Mouse (Mus musculus) cerebellum, postnatal 10 days (tissue): ENCODE measurements at regions not wholly inside any gene's neighbourhood (a gene's known extent, or its start where the extent isn't known, plus 50 kb on each side); places are given as distances from the start of the nearest gene placed in this dataset.
"Not testable (repeated sequence)": the region's sequence is repeated elsewhere in the genome, so short reads cannot be mapped to it uniquely, and the experiment has no call there.

ENCODE experiments used
- DNase-seq, 2 experiments: peaks; one replicate each; pipeline ENCODE4 v3.0.0; 2021; ENCODE audit warnings: mixed read lengths in 2 of 2

- no peak for DNase-seq
Observed at GRCm38 (mm10) chr3:16130385-16130784, 124.1 kb upstream of the Gm5150 start.

DNA sequence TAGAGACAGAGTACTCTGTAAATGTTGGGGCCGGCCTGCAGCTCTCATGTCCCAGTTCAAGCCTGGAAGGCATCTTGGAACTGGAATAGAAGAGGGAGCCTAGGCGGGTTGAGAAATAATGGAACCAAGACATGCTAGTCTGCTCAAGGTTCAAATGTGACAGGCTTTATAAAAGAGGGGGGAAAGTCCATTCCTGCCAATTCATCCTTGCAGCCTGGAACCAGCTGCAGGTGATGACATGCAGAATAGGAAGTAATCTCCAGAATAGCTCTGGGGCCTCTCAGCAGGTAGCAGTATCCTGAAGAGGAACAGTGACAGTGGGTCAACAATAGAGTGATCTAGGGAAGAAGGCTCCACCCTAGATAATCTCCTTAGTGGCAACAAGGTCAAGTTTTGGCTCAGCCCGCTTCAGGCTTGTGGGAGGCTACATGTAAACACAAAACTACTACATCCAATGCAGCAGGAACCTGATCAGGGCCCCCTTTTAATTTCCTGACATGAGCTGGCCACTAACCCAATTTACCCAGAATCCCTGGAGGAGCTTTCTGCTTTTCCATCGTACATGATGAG, 119.2 kb upstream of the Gm5150 start:
- DNase-seq: not testable (repeated sequence)

- DNase-seq: no peak
Observed at GRCm38 (mm10) chr3:16115944-16116343, 109.7 kb upstream of the Gm5150 start.

DNA sequence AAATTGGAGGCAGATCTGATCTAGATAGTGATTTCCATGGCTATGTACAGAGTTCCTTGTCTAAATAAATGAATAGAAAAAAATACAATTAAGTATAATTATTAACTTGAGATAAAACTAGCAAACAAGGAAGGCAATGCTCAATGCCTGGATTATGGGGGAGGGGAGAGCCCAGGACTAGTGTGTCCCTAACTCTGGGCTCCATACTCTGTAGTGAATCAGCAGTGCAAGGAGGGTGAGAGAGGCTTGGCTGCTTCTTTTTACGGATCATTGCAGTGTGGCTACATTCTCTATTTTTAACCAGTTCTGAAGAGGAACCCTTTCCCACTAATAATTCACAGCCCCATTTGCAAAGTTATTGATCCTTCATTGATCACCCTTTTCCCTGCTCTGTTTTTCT, 101.3 kb upstream of the Gm5150 start:
- DNase-seq: no peak

DNA sequence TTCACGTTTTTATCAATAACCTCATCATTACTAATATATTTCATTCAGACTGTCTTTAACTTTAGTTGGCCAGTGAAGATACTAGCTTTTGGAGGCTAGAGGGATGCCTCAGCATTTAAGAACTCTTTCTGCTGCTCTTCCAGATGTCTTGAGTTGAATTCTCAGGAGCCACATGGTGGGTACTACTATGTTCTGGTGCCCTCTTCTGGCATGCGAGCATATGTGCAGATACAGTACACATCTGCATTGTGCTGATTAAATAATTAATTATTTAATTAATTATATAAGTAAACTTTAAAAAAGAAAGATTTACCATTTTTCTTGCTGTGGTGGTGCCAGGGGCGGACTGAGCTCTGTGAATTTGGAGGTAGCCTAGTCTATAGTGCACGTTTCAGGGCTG, 98.8 kb upstream of the Gm5150 start:
- DNase-seq: no peak

DNA sequence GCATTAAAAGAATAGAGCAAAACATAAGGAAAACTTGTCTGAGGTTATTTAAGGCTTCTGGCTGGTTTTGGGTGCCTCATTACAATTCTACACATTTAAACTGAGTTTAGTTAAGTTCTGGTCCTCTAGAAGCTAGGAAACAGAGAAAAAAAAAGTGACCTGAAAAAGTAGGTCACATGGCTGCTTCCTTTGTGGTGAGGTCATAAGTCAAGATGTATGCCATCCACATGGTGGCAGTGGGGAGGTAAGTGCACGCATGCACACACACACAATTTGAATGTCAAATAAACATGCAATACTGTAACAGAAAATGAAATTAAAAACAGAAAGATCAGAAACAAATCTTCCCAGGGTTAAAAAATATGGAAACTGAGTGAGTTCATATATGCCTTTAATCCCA, 96.9 kb upstream of the Gm5150 start:
- no peak for DNase-seq

DNA sequence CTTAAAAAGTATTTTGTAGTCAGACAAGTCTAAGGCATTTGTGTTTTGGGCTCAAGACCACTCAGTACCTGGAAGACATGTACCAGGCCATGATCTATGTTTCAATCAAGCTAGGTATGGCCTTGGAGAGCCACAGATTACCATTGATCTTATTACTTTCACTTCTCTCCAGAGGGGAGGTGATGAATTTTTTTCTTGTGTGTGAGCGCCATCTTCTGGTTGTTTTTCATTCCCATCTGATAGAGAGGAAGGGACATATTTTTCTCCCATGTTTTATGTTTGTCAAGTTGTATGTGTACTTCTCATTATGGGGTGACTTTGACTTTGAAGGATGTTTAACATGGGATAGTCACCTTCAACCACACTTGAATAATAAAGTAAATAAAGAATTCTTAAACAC, 80.3 kb upstream of the Gm5150 start:
- peak; percentile 3 to 13 for DNase-seq

GRCm38 (mm10) chr3:16085288-16085687, 79.1 kb upstream of the Gm5150 start:
- DNase-seq: no peak

- DNase-seq: no peak
Observed at GRCm38 (mm10) chr3:16079178-16079577, 72.9 kb upstream of the Gm5150 start.

GRCm38 (mm10) chr3:16071906-16072305, 65.7 kb upstream of the Gm5150 start:
- no peak for DNase-seq

GRCm38 (mm10) chr3:16070963-16071362, 64.7 kb upstream of the Gm5150 start:
- no peak for DNase-seq

GRCm38 (mm10) chr3:16057709-16058108, 51.5 kb upstream of the Gm5150 start:
- DNase-seq: not testable (repeated sequence)
